Mouse (Mus musculus): ENCODE data around the gene Mdm2.

- no peak for TF ChIP-seq POLR2A (IDR thresholded peaks at IDR 0.05; ENCODE audit: control insufficient read depth, extremely low read depth, insufficient read depth, low read length, poor library complexity)
- no peak for TF ChIP-seq CTCF (IDR thresholded peaks at IDR 0.05; ENCODE audit: borderline replicate concordance, control insufficient read depth, extremely low read depth, insufficient read depth, low read length, poor library complexity)
Measured at GRCm38 (mm10) chr10:117703506-117703905, 7.1 kb downstream of the Mdm2 start.

All from thymus, adult 2 months (tissue).